Mouse (Mus musculus) gastrocnemius, adult 18-20 months (tissue): ENCODE data around the gene Tmem202. TPM values are rescaled to one million over a fixed set of nuclear protein-coding genes. Genes with fewer than 3 reads are reported as not detected.

ENCODE experiments used
- DNase-seq: peaks from one replicate; pipeline ENCODE4 v3.0.0; 2021; ENCODE audit warnings: low spot score
- long read RNA-seq, 2 experiments: library from polyadenylated mRNA; stranded (forward); transcript quantifications; one replicate each; pipeline ENCODE4 v2.0.0; 2021
- total RNA-seq, 2 experiments: library from RNA; stranded (reverse); gene quantifications; 2 replicates each; pipeline ENCODE4 v1.2.3; 2021

Gene Tmem202
- total RNA-seq = under 1 TPM; 0.62 to 1.00 TPM
- long read RNA-seq, experiment 1 = 0 reads
- long read RNA-seq, experiment 2 = 0 reads

- DNase-seq = peak; percentile 81
These were observed at the start of gene Tmem202, which contains the start of gene Hexa for GRCm38 (mm10) chr9:59539441-59540137. Gene Tmem202 (minus strand): TSS chr9:59539847. Gene Hexa (plus strand): TSS chr9:59539540.

- DNase-seq = no peak
These were observed 49.3 kb upstream of the Tmem202 start for GRCm38 (mm10) chr9:59588710-59589671.

GRCm38 (mm10) chr9:59588252-59588651 is 48.6 kb upstream of the Tmem202 start:
- DNase-seq = no peak

GRCm38 (mm10) chr9:59584871-59585308 is 45.2 kb upstream of the Tmem202 start:
- DNase-seq = peak; percentile 75

GRCm38 (mm10) chr9:59578505-59578867 is 38.8 kb upstream of the Tmem202 start:
- DNase-seq = no peak

GRCm38 (mm10) chr9:59577844-59578504 is 38.3 kb upstream of the Tmem202 start, which contains the start of gene Celf6:
Gene Celf6 (plus strand): TSS chr9:59577917.
- DNase-seq = peak; percentile 54

GRCm38 (mm10) chr9:59577401-59577800 is 37.8 kb upstream of the Tmem202 start:
- no peak for DNase-seq

- DNase-seq = no peak
These were observed 32.2 kb upstream of the Tmem202 start for GRCm38 (mm10) chr9:59571852-59572251.

- DNase-seq = peak; percentile 57
These were observed 27.5 kb upstream of the Tmem202 start for GRCm38 (mm10) chr9:59567111-59567510.

- DNase-seq = peak; percentile 85
These were observed 26.0 kb upstream of the Tmem202 start for GRCm38 (mm10) chr9:59565600-59565999.

GRCm38 (mm10) chr9:59553719-59554118 is 14.1 kb upstream of the Tmem202 start:
- no peak for DNase-seq

GRCm38 (mm10) chr9:59552610-59553009 is 13.0 kb upstream of the Tmem202 start:
- no peak for DNase-seq

GRCm38 (mm10) chr9:59551620-59552031 is 12.0 kb upstream of the Tmem202 start:
- peak; percentile 62 for DNase-seq

- no peak for DNase-seq
These were observed 11.4 kb upstream of the Tmem202 start for GRCm38 (mm10) chr9:59551017-59551416.

- DNase-seq = no peak
These were observed 10.4 kb upstream of the Tmem202 start for GRCm38 (mm10) chr9:59550077-59550476.

GRCm38 (mm10) chr9:59548961-59549487 is 9.4 kb upstream of the Tmem202 start:
- DNase-seq = no peak

- no peak for DNase-seq
These were observed 8.2 kb upstream of the Tmem202 start for GRCm38 (mm10) chr9:59547869-59548268.

GRCm38 (mm10) chr9:59544739-59545138 is 5.1 kb upstream of the Tmem202 start:
- DNase-seq = no peak

GRCm38 (mm10) chr9:59542766-59543324 is 3.2 kb upstream of the Tmem202 start:
- no peak for DNase-seq

- DNase-seq = no peak
These were observed 2.0 kb upstream of the Tmem202 start for GRCm38 (mm10) chr9:59541617-59542016.

- peak; percentile 43 for DNase-seq
These were observed 2.0 kb downstream of the Tmem202 start for GRCm38 (mm10) chr9:59537651-59538050.
